Mouse (Mus musculus) kidney, embryonic 16.5 days (tissue): ENCODE data around the gene Wnt7a. TPM values are rescaled to one million over a fixed set of nuclear protein-coding genes. Genes with fewer than 3 reads are reported as not detected.

ENCODE experiments used
- ATAC-seq: fragments of 200-750 bp; cut with Nextera tagmentation; 2 replicates; pipeline ENCODE4 v1.8.0; 2017; ENCODE audit warnings: moderate TSS enrichment; ENCODE audit not compliant: low FRiP score, low TSS enrichment
- H3K27ac ChIP-seq: fragments of 300-500 bp; sonication (generic); 2 replicates; pipeline ENCODE4 v1.5.1; 2014; ENCODE audit warnings: low read length
- H3K27me3 ChIP-seq: fragments of 300-500 bp; sonication (generic); 2 replicates; pipeline ENCODE4 v1.6.1; 2014; ENCODE audit warnings: low read length, control low read depth, mixed read lengths; ENCODE audit not compliant: insufficient read depth
- H3K36me3 ChIP-seq: fragments of 300-500 bp; sonication (generic); 2 replicates; pipeline ENCODE4 v1.6.1; 2014; ENCODE audit warnings: low read length, control low read depth, mixed read lengths; ENCODE audit not compliant: insufficient read depth
- H3K4me1 ChIP-seq: fragments of 300-500 bp; sonication (generic); 2 replicates; pipeline ENCODE4 v1.6.1; 2014; ENCODE audit warnings: low read length, control low read depth, mixed read lengths; ENCODE audit not compliant: insufficient read depth
- H3K4me2 ChIP-seq: fragments of 300-500 bp; sonication (generic); replicated peaks from 2 replicates; pipeline ENCODE4 v1.6.1; 2014; ENCODE audit warnings: low read depth, low read length
- H3K4me3 ChIP-seq: fragments of 300-500 bp; sonication (generic); 2 replicates; pipeline ENCODE4 v1.5.1; 2014; ENCODE audit warnings: mild to moderate bottlenecking, low read length
- H3K9ac ChIP-seq: fragments of 300-500 bp; sonication (generic); replicated peaks from 2 replicates; pipeline ENCODE4 v1.6.1; 2014; ENCODE audit warnings: low read length
- H3K9me3 ChIP-seq: fragments of 300-500 bp; sonication (generic); 2 replicates; pipeline ENCODE4 v1.6.1; 2016; ENCODE audit warnings: low read length, control low read depth
- whole genome bisulfite sequencing: fragments of 180-500 bp; shearing (Covaris S2); extraction: QIAGEN DNeasy Blood & Tissue Kit; methylation state at CpG from one replicate; pipeline ENCODE4 v1.1.7; 2014; 5-methylcytosine and 5-hydroxymethylcytosine counted together
- polyA plus RNA-seq: library from polyadenylated mRNA; unstranded; fragments of >200 nt; fragmentation: Nextera tagmentation; extraction: Ambion mirVana; gene quantifications from 2 replicates; pipeline ENCODE4 v1.2.1, GENCODE M21; 2015

Gene Wnt7a
- polyA plus RNA-seq, 1 experiment from 2014 or later, result 0.44 TPM

- Histone ChIP-seq H3K9me3 (no peaks in the 10 kb centered on the region), H3K27ac (no peak overlapping the region), H3K36me3 (no peaks in the 10 kb centered on the region), H3K4me3 (no peak overlapping the region), H3K4me2 (no peak overlapping the region), H3K27me3 (no peaks in the 10 kb centered on the region), H3K9ac (no peak overlapping the region), H3K4me1 (no peaks in the 10 kb centered on the region)
- WGBS, result 60% methylated on average over 13 of the region's 13 CpGs
- no peak for ATAC-seq
These were observed 53.8 kb downstream of the Wnt7a start for GRCm38 (mm10) chr6:91357238-91357876.

GRCm38 (mm10) chr6:91349620-91350019 is 61.5 kb downstream of the Wnt7a start:
- no peak overlapping the region for H3K9ac ChIP-seq
- H3K4me1 ChIP-seq, result no peaks in the 10 kb centered on the region; the same call in 1 of the 2 replicates
- H3K36me3 ChIP-seq, result no peaks in the 10 kb centered on the region
- ATAC-seq, result no peak
- no peaks in the 10 kb centered on the region for H3K27me3 ChIP-seq
- H3K27ac ChIP-seq, result no peak overlapping the region
- H3K4me3 ChIP-seq, result no peak overlapping the region
- no peak overlapping the region for H3K4me2 ChIP-seq
- no peaks in the 10 kb centered on the region for H3K9me3 ChIP-seq
- WGBS, result 50% methylated on average over 9 of the region's 9 CpGs

- no peaks in the 10 kb centered on the region for H3K9me3 ChIP-seq
- H3K27ac ChIP-seq, result no peak overlapping the region
- ATAC-seq, result no peak
- 20% methylated on average over 7 of the region's 7 CpGs for WGBS
- no peaks in the 10 kb centered on the region for H3K27me3 ChIP-seq
- no peak overlapping the region for H3K4me2 ChIP-seq
- H3K9ac ChIP-seq, result no peak overlapping the region
- no peak overlapping the region for H3K4me3 ChIP-seq
- no peaks in the 10 kb centered on the region; the same call in 1 of the 2 replicates for H3K4me1 ChIP-seq
- no peaks in the 10 kb centered on the region for H3K36me3 ChIP-seq
These were observed 63.4 kb downstream of the Wnt7a start for GRCm38 (mm10) chr6:91347721-91348120.

GRCm38 (mm10) chr6:91346906-91347156 is 64.3 kb downstream of the Wnt7a start:
- Histone ChIP-seq H3K27me3 (no peaks in the 10 kb centered on the region), H3K4me3 (no peak overlapping the region), H3K9ac (no peak overlapping the region), H3K27ac (no peak overlapping the region), H3K36me3 (no peaks in the 10 kb centered on the region), H3K4me2 (no peak overlapping the region), H3K9me3 (no peaks in the 10 kb centered on the region), H3K4me1 (no peaks in the 10 kb centered on the region; the same call in 1 of the 2 replicates)
- no peak for ATAC-seq
- 56% methylated on average over 3 of the region's 3 CpGs for WGBS

GRCm38 (mm10) chr6:91346071-91346905 is 64.9 kb downstream of the Wnt7a start:
- Histone ChIP-seq H3K4me3 (no peak overlapping the region), H3K36me3 (no peaks in the 10 kb centered on the region), H3K27me3 (no peaks in the 10 kb centered on the region), H3K27ac (no peak overlapping the region), H3K9me3 (no peaks in the 10 kb centered on the region), H3K4me1 (no peaks in the 10 kb centered on the region; the same call in 1 of the 2 replicates), H3K4me2 (no peak overlapping the region), H3K9ac (no peak overlapping the region)
- no peak for ATAC-seq
- 39% methylated on average over 10 of the region's 10 CpGs for WGBS

- Histone ChIP-seq H3K36me3 (no peaks in the 10 kb centered on the region), H3K4me2 (no peak overlapping the region), H3K4me3 (no peak overlapping the region), H3K9me3 (no peaks in the 10 kb centered on the region), H3K27ac (no peak overlapping the region), H3K9ac (no peak overlapping the region), H3K27me3 (no peaks in the 10 kb centered on the region), H3K4me1 (no peaks in the 10 kb centered on the region; the same call in 1 of the 2 replicates)
- ATAC-seq, result no peak
- 59% methylated on average over 5 of the region's 5 CpGs for WGBS
These were observed 66.1 kb downstream of the Wnt7a start for GRCm38 (mm10) chr6:91345091-91345490.

- H3K4me3 ChIP-seq, result no peak overlapping the region
- no peaks in the 10 kb centered on the region for H3K9me3 ChIP-seq
- H3K27me3 ChIP-seq, result no peaks in the 10 kb centered on the region
- no peaks in the 10 kb centered on the region for H3K36me3 ChIP-seq
- no peak overlapping the region for H3K27ac ChIP-seq
- WGBS, result 54% methylated on average over 8 of the region's 8 CpGs
- 0 out of 2 replicates have a peak, but pooled peaks have one; percentile 42 for ATAC-seq
- H3K4me2 ChIP-seq, result no peak overlapping the region
- no peaks in the 10 kb centered on the region for H3K4me1 ChIP-seq
- no peak overlapping the region for H3K9ac ChIP-seq
These were observed 71.4 kb downstream of the Wnt7a start for GRCm38 (mm10) chr6:91339612-91340246.

- Histone ChIP-seq H3K27ac (no peak overlapping the region), H3K4me1 (no peaks in the 10 kb centered on the region), H3K36me3 (no peaks in the 10 kb centered on the region), H3K9me3 (no peaks in the 10 kb centered on the region), H3K9ac (no peak overlapping the region), H3K4me3 (no peak overlapping the region), H3K27me3 (no peaks in the 10 kb centered on the region), H3K4me2 (no peak overlapping the region)
- 60% methylated on average over 1 of the region's 1 CpGs for WGBS
- ATAC-seq, result no peak
These were observed 75.7 kb downstream of the Wnt7a start for GRCm38 (mm10) chr6:91335470-91335869.

- H3K4me1 ChIP-seq, result no peaks in the 10 kb centered on the region
- no peak for ATAC-seq
- H3K9me3 ChIP-seq, result no peaks in the 10 kb centered on the region
- no peak overlapping the region for H3K27ac ChIP-seq
- no peak overlapping the region for H3K4me3 ChIP-seq
- WGBS, result 92% methylated on average over 8 of the region's 8 CpGs
- H3K4me2 ChIP-seq, result no peak overlapping the region
- H3K36me3 ChIP-seq, result no peaks in the 10 kb centered on the region
- H3K27me3 ChIP-seq, result no peaks in the 10 kb centered on the region
- H3K9ac ChIP-seq, result no peak overlapping the region
These were observed 79.3 kb downstream of the Wnt7a start for GRCm38 (mm10) chr6:91331886-91332285.

- H3K27ac ChIP-seq, result no peak overlapping the region
- no peak overlapping the region for H3K4me2 ChIP-seq
- H3K9ac ChIP-seq, result no peak overlapping the region
- no peaks in the 10 kb centered on the region for H3K36me3 ChIP-seq
- H3K4me1 ChIP-seq, result no peaks in the 10 kb centered on the region
- no peaks in the 10 kb centered on the region for H3K27me3 ChIP-seq
- H3K9me3 ChIP-seq, result no peaks in the 10 kb centered on the region
- no peak overlapping the region for H3K4me3 ChIP-seq
- no peak for ATAC-seq
- 86% methylated on average over 4 of the region's 4 CpGs for WGBS
These were observed 85.6 kb downstream of the Wnt7a start for GRCm38 (mm10) chr6:91325556-91325955.
